Mouse (Mus musculus) kidney, embryonic 14.5 days (tissue): ENCODE measurements at regions not wholly inside any gene's neighbourhood (a gene's known extent, or its start where the extent isn't known, plus 50 kb on each side); places are given as distances from the start of the nearest gene placed in this dataset.

Source experiments
- ATAC-seq: fragments of 200-750 bp; cut with Nextera tagmentation; 2 replicates; pipeline ENCODE4 v1.8.0; 2017; ENCODE audit warnings: moderate number of reproducible peaks, mild to moderate bottlenecking, moderate TSS enrichment, moderate library complexity; ENCODE audit not compliant: low FRiP score, low TSS enrichment
- H3K27ac ChIP-seq: fragments of 300-500 bp; sonication (generic); 2 replicates; pipeline ENCODE4 v1.5.1; 2014; ENCODE audit warnings: low read depth, mild to moderate bottlenecking, low read length, moderate library complexity, mixed read lengths
- H3K27me3 ChIP-seq: fragments of 300-500 bp; sonication (generic); 2 replicates; pipeline ENCODE4 v1.6.1; 2014; ENCODE audit warnings: mild to moderate bottlenecking, low read length; ENCODE audit not compliant: control insufficient read depth, insufficient read depth
- H3K36me3 ChIP-seq: fragments of 300-500 bp; sonication (generic); 2 replicates; pipeline ENCODE4 v1.6.1; 2014; ENCODE audit warnings: low read length, mixed read lengths; ENCODE audit not compliant: control insufficient read depth, insufficient read depth
- H3K4me1 ChIP-seq: fragments of 300-500 bp; sonication (generic); 2 replicates; pipeline ENCODE4 v1.6.1; 2014; ENCODE audit warnings: low read length, mixed read lengths; ENCODE audit not compliant: control insufficient read depth, insufficient read depth
- H3K4me2 ChIP-seq: fragments of 300-500 bp; sonication (generic); replicated peaks from 2 replicates; pipeline ENCODE4 v1.6.1; 2014; ENCODE audit warnings: low read depth, mild to moderate bottlenecking, low read length
- H3K4me3 ChIP-seq: fragments of 300-500 bp; sonication (generic); 2 replicates; pipeline ENCODE4 v1.5.1; 2014; ENCODE audit warnings: mild to moderate bottlenecking, low read length
- H3K9ac ChIP-seq: fragments of 300-500 bp; sonication (generic); 2 replicates; pipeline ENCODE4 v1.6.1; 2014; ENCODE audit warnings: low read depth, mild to moderate bottlenecking, low read length, moderate library complexity
- H3K9me3 ChIP-seq: fragments of 300-500 bp; sonication (generic); 2 replicates; pipeline ENCODE4 v1.6.1; 2016; ENCODE audit warnings: low read length; ENCODE audit not compliant: control insufficient read depth
- WGBS: fragments of 180-500 bp; shearing (Covaris S2); extraction: QIAGEN DNeasy Blood & Tissue Kit; methylation state at CpG from one replicate; pipeline ENCODE4 v1.1.7; 2014; 5-methylcytosine and 5-hydroxymethylcytosine counted together

GRCm38 (mm10) chr2:160583506-160583905, 62.2 kb upstream of the Top1 start:
- no peaks in the 10 kb centered on the region for H3K36me3 ChIP-seq
- no peak overlapping the region for H3K4me3 ChIP-seq
- peaks cover 3% of the 10 kb centered on the region; the same call in 1 of the 2 replicates for H3K4me1 ChIP-seq
- no peak overlapping the region for H3K27ac ChIP-seq
- H3K9me3 ChIP-seq, result no peaks in the 10 kb centered on the region
- H3K9ac ChIP-seq, result no peak overlapping the region
- no peak for ATAC-seq
- H3K27me3 ChIP-seq, result peaks cover 34% of the 10 kb centered on the region
- WGBS, result 63% methylated on average over 6 of the region's 6 CpGs
- H3K4me2 ChIP-seq, result no peak overlapping the region

- no peak overlapping the region for H3K4me3 ChIP-seq
- no peaks in the 10 kb centered on the region for H3K9me3 ChIP-seq
- no peak for ATAC-seq
- no peaks in the 10 kb centered on the region for H3K4me1 ChIP-seq
- no peak overlapping the region for H3K4me2 ChIP-seq
- 48% methylated on average over 9 of the region's 9 CpGs for WGBS
- H3K27me3 ChIP-seq, result peaks cover 25% of the 10 kb centered on the region
- H3K9ac ChIP-seq, result no peak overlapping the region
- H3K27ac ChIP-seq, result no peak overlapping the region
- no peaks in the 10 kb centered on the region for H3K36me3 ChIP-seq
Observed at GRCm38 (mm10) chr2:160584568-160584967, 61.1 kb upstream of the Top1 start.

- 38% methylated on average over 9 of the region's 9 CpGs for WGBS
- Histone ChIP-seq H3K27me3 (peaks cover 5% of the 10 kb centered on the region; the same call in 1 of the 2 replicates), H3K4me2 (no peak overlapping the region), H3K9me3 (no peaks in the 10 kb centered on the region), H3K36me3 (no peaks in the 10 kb centered on the region), H3K9ac (no peak overlapping the region), H3K4me3 (no peak overlapping the region), H3K27ac (no peak overlapping the region), H3K4me1 (no peaks in the 10 kb centered on the region)
- peak; percentile 72 for ATAC-seq
Observed at GRCm38 (mm10) chr2:160587015-160587835, 58.5 kb upstream of the Top1 start.

GRCm38 (mm10) chr2:160588401-160588800, 57.3 kb upstream of the Top1 start:
- H3K36me3 ChIP-seq, result no peaks in the 10 kb centered on the region
- H3K4me2 ChIP-seq, result no peak overlapping the region
- WGBS, result 77% methylated on average over 9 of the region's 9 CpGs
- H3K27ac ChIP-seq, result no peak overlapping the region
- H3K9me3 ChIP-seq, result no peaks in the 10 kb centered on the region
- ATAC-seq, result no peak
- H3K9ac ChIP-seq, result no peak overlapping the region
- H3K4me1 ChIP-seq, result no peaks in the 10 kb centered on the region
- peaks cover 5% of the 10 kb centered on the region; the same call in 1 of the 2 replicates for H3K27me3 ChIP-seq
- H3K4me3 ChIP-seq, result no peak overlapping the region

- no peak for ATAC-seq
- H3K27me3 ChIP-seq, result no peaks in the 10 kb centered on the region
- H3K4me2 ChIP-seq, result no peak overlapping the region
- H3K4me3 ChIP-seq, result no peak overlapping the region
- H3K4me1 ChIP-seq, result no peaks in the 10 kb centered on the region
- H3K9me3 ChIP-seq, result no peaks in the 10 kb centered on the region
- 47% methylated on average over 13 of the region's 13 CpGs for WGBS
- no peak overlapping the region for H3K27ac ChIP-seq
- no peak overlapping the region for H3K9ac ChIP-seq
- no peaks in the 10 kb centered on the region for H3K36me3 ChIP-seq
Observed at GRCm38 (mm10) chr2:160590209-160590910, 55.3 kb upstream of the Top1 start.

- 61% methylated on average over 18 of the region's 18 CpGs for WGBS
- no peak for ATAC-seq
- no peaks in the 10 kb centered on the region for H3K27me3 ChIP-seq
- H3K36me3 ChIP-seq, result no peaks in the 10 kb centered on the region
- H3K27ac ChIP-seq, result no peak overlapping the region
- H3K9me3 ChIP-seq, result no peaks in the 10 kb centered on the region
- no peak overlapping the region for H3K9ac ChIP-seq
- no peaks in the 10 kb centered on the region for H3K4me1 ChIP-seq
- H3K4me3 ChIP-seq, result no peak overlapping the region
- no peak overlapping the region for H3K4me2 ChIP-seq
Observed at GRCm38 (mm10) chr2:160591446-160592180, 54.1 kb upstream of the Top1 start.

- Histone ChIP-seq H3K4me3 (no peak overlapping the region), H3K9me3 (no peaks in the 10 kb centered on the region), H3K27me3 (no peaks in the 10 kb centered on the region), H3K9ac (no peak overlapping the region), H3K36me3 (no peaks in the 10 kb centered on the region), H3K4me1 (no peaks in the 10 kb centered on the region), H3K27ac (no peak overlapping the region), H3K4me2 (no peak overlapping the region)
- ATAC-seq, result no peak
- 0% methylated on average over 2 of the region's 2 CpGs for WGBS
Observed at GRCm38 (mm10) chr2:160593035-160593434, 52.7 kb upstream of the Top1 start.
